Mouse (Mus musculus) adrenal gland (tissue): ENCODE measurements around the gene Cep89.

Experiments used
- intact Hi-C: fragments of 180-260 bp; cut with DNase I; formaldehyde crosslinking; loops from one replicate; pipeline ENCODE4 v1.15.1; 2025
- long read RNA-seq, 2 experiments: library from polyadenylated mRNA; unstranded; transcript quantifications; one replicate each; pipeline ENCODE4 v2.0.0; 2020; ENCODE audit warnings: borderline replicate concordance in 1 of 2; ENCODE audit not compliant: insufficient replicate concordance in 1 of 2

Gene Cep89
- long read RNA-seq, experiment 1, transcript Cep89-201 (19 exons, 2,610 nt) = major isoform, 5 of 13 reads
- long read RNA-seq, experiment 1, partial matches to known transcripts = 6 of 13 reads
- long read RNA-seq, experiment 1, other reads (novel, unspliced or antisense) = 2 of 13 reads
- long read RNA-seq, experiment 2, transcript Cep89-201 (19 exons, 2,610 nt) = major isoform, 6 of 14 reads
- long read RNA-seq, experiment 2, partial matches to known transcripts = 6 of 14 reads
- long read RNA-seq, experiment 2, other reads (novel, unspliced or antisense) = 1 of 14 reads

- intact Hi-C loops = no loop called here
Measured at GRCm38 (mm10) chr7:35396542-35397168, at the start of gene Cep89, which contains the start of gene Faap24. TSS of gene Cep89 (plus strand) at chr7:35397035. TSS of gene Faap24 (minus strand) at chr7:35396836.

GRCm38 (mm10) chr7:35347918-35348700 lies 48.7 kb upstream of the Cep89 start:
- intact Hi-C loops = no loop called here

- intact Hi-C loops = no loop called here
Measured at GRCm38 (mm10) chr7:35349022-35349421, 47.8 kb upstream of the Cep89 start.

GRCm38 (mm10) chr7:35349886-35350684 lies 46.8 kb upstream of the Cep89 start:
- intact Hi-C loops = no loop called here

- intact Hi-C loops = no loop called here
Measured at GRCm38 (mm10) chr7:35351155-35351554, 45.7 kb upstream of the Cep89 start.

- intact Hi-C loops = no loop called here
Measured at GRCm38 (mm10) chr7:35353306-35353705, 43.5 kb upstream of the Cep89 start.

- intact Hi-C loops = no loop called here
Measured at GRCm38 (mm10) chr7:35355303-35355872, 41.4 kb upstream of the Cep89 start.

GRCm38 (mm10) chr7:35357621-35358020 lies 39.2 kb upstream of the Cep89 start:
- intact Hi-C loops = no loop called here

- intact Hi-C loops = no loop called here
Measured at GRCm38 (mm10) chr7:35362253-35362652, 34.6 kb upstream of the Cep89 start.

- intact Hi-C loops = no loop called here
Measured at GRCm38 (mm10) chr7:35362868-35363267, 34.0 kb upstream of the Cep89 start.

GRCm38 (mm10) chr7:35365161-35365910 lies 31.5 kb upstream of the Cep89 start:
- intact Hi-C loops = no loop called here

GRCm38 (mm10) chr7:35371096-35371495 lies 25.7 kb upstream of the Cep89 start:
- intact Hi-C loops = no loop called here

GRCm38 (mm10) chr7:35372483-35373017 lies 24.3 kb upstream of the Cep89 start:
- intact Hi-C loops = no loop called here

GRCm38 (mm10) chr7:35373146-35373989 lies 23.5 kb upstream of the Cep89 start:
- intact Hi-C loops = no loop called here

GRCm38 (mm10) chr7:35374265-35374664 lies 22.6 kb upstream of the Cep89 start:
- intact Hi-C loops = no loop called here

- intact Hi-C loops = no loop called here
Measured at GRCm38 (mm10) chr7:35376623-35377022, 20.2 kb upstream of the Cep89 start.

- intact Hi-C loops = no loop called here
Measured at GRCm38 (mm10) chr7:35379492-35380119, 17.2 kb upstream of the Cep89 start.

GRCm38 (mm10) chr7:35380351-35380750 lies 16.5 kb upstream of the Cep89 start:
- intact Hi-C loops = no loop called here

- intact Hi-C loops = no loop called here
Measured at GRCm38 (mm10) chr7:35381861-35382260, 15.0 kb upstream of the Cep89 start.
